Mouse (Mus musculus) limb, embryonic 14.5 days (tissue): ENCODE measurements at regions not wholly inside any gene's neighbourhood (a gene's known extent, or its start where the extent isn't known, plus 50 kb on each side); places are given as distances from the start of the nearest gene placed in this dataset.

ENCODE experiments used
- ATAC-seq: fragments of 200-750 bp; cut with Nextera tagmentation; 2 replicates; pipeline ENCODE4 v1.8.0; 2017; ENCODE audit warnings: low read depth, moderate number of reproducible peaks, moderate TSS enrichment; ENCODE audit not compliant: low FRiP score
- DNase-seq: peaks from one replicate; pipeline ENCODE4 v3.0.0-alpha.2; 2015; ENCODE audit warnings: low spot score
- H3K27ac ChIP-seq: fragments of 300-500 bp; sonication (generic); replicated peaks from 2 replicates; pipeline ENCODE4 v1.5.1; 2014; ENCODE audit warnings: low read depth, mild to moderate bottlenecking, low read length, moderate library complexity, mixed read lengths
- H3K27me3 ChIP-seq: fragments of 300-500 bp; sonication (generic); 2 replicates; pipeline ENCODE4 v1.6.1; 2014; ENCODE audit warnings: low read length, mixed read lengths; ENCODE audit not compliant: control insufficient read depth, insufficient read depth
- H3K36me3 ChIP-seq: fragments of 300-500 bp; sonication (generic); 2 replicates; pipeline ENCODE4 v1.6.1; 2014; ENCODE audit warnings: mild to moderate bottlenecking, low read length, moderate library complexity, mixed read lengths; ENCODE audit not compliant: control insufficient read depth, insufficient read depth
- H3K4me1 ChIP-seq: fragments of 300-500 bp; sonication (generic); 2 replicates; pipeline ENCODE4 v1.6.1; 2014; ENCODE audit warnings: antibody characterized with exemption, low read length, mixed read lengths; ENCODE audit not compliant: control insufficient read depth, insufficient read depth
- H3K4me2 ChIP-seq: fragments of 300-500 bp; sonication (generic); replicated peaks from 2 replicates; pipeline ENCODE4 v1.6.1; 2014; ENCODE audit warnings: low read depth, mild to moderate bottlenecking, low read length, moderate library complexity; ENCODE audit not compliant: severe bottlenecking
- H3K4me3 ChIP-seq: fragments of 300-500 bp; sonication (generic); replicated peaks from 2 replicates; pipeline ENCODE4 v1.5.1; 2014; ENCODE audit warnings: low read length
- H3K9ac ChIP-seq: fragments of 300-500 bp; sonication (generic); 2 replicates; pipeline ENCODE4 v1.6.1; 2014; ENCODE audit warnings: mild to moderate bottlenecking, low read depth, low read length, moderate library complexity; ENCODE audit not compliant: severe bottlenecking
- H3K9me3 ChIP-seq: fragments of 300-500 bp; sonication (generic); 2 replicates; pipeline ENCODE4 v1.6.1; 2016; ENCODE audit warnings: low read length; ENCODE audit not compliant: control insufficient read depth
- POLR2A ChIP-seq: fragments of 200-500 bp; IDR thresholded peaks from 2 replicates; pipeline ENCODE4 v1.8.0; 2012; ENCODE audit warnings: inconsistent platforms, mild to moderate bottlenecking, moderate library complexity, borderline replicate concordance; ENCODE audit not compliant: insufficient read depth, insufficient read length; ENCODE audit errors: extremely low read depth
- WGBS: fragments of 180-500 bp; shearing (Covaris S2); extraction: QIAGEN DNeasy Blood & Tissue Kit; methylation state at CpG from one replicate; pipeline ENCODE4 v1.1.7; 2014; 5-methylcytosine and 5-hydroxymethylcytosine counted together

GRCm38 (mm10) chr4:140463296-140463695 is 202.5 kb downstream of the Arhgef10l start:
- Histone ChIP-seq H3K27me3 (no peaks in the 10 kb centered on the region), H3K4me2 (no peak overlapping the region), H3K9me3 (peaks cover 4% of the 10 kb centered on the region; the same call in 1 of the 2 replicates), H3K9ac (no peak overlapping the region), H3K4me1 (no peaks in the 10 kb centered on the region), H3K4me3 (no peak overlapping the region), H3K36me3 (no peaks in the 10 kb centered on the region), H3K27ac (no peak overlapping the region)
- no peak for TF ChIP-seq POLR2A
- DNase-seq (no peak), ATAC-seq (no peak)
- 31% methylated on average over 7 of the region's 7 CpGs for WGBS

DNA sequence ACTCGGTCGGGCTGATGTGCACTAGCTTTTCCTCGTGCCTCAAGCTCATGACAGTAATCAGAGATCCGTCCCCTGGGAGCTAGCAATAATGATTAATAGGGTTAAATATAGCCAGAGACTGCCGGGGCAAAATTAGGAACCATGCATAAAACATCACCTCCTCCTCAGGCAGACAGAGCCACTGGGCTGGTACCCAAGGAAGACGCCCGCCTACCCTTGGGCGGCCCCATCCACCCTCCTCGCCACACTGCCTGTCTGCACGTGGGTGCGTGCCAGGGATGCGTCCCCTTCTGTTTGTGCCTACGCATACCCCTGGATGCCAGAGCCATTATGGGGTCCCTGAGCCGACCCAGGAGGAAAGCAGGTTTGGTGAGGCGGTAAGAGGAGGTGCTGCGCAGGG is 204.5 kb downstream of the Arhgef10l start:
- no peak for DNase-seq
- WGBS = 87% methylated on average over 16 of the region's 16 CpGs
- no peaks in the 10 kb centered on the region for H3K27me3 ChIP-seq
- H3K9ac ChIP-seq = no peak overlapping the region
- ATAC-seq = no peak
- TF ChIP-seq POLR2A = no peak
- H3K36me3 ChIP-seq = no peaks in the 10 kb centered on the region
- H3K4me1 ChIP-seq = no peaks in the 10 kb centered on the region
- H3K9me3 ChIP-seq = peaks cover 4% of the 10 kb centered on the region; the same call in 1 of the 2 replicates
- H3K4me2 ChIP-seq = no peak overlapping the region
- H3K4me3 ChIP-seq = no peak overlapping the region
- H3K27ac ChIP-seq = no peak overlapping the region

DNA sequence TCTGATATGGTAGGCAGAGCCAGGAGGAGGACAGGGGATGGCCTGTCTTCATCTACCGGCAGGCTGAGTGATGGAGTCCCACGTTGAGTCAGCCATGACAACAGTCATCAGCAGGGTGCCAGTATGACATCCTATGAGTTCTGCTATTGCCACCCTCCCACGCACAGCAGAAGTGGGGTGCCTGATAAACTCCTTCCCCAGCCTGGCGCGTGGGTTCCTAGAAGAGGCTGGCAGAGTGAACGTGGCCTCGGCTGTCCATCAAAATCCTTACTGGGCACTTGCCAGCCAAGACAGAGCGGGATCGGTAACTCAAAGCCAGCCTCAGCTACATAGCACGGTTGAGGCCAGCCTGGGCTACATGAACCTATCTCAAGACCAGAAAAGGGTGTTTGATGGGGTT is 202.5 kb upstream of the Igsf21 start:
- no peaks in the 10 kb centered on the region for H3K4me1 ChIP-seq
- ATAC-seq (no peak), DNase-seq (no peak)
- H3K4me2 ChIP-seq = no peak overlapping the region
- no peaks in the 10 kb centered on the region for H3K9me3 ChIP-seq
- H3K27me3 ChIP-seq = no peaks in the 10 kb centered on the region
- 93% methylated on average over 10 of the region's 10 CpGs for WGBS
- no peak for TF ChIP-seq POLR2A
- no peak overlapping the region for H3K4me3 ChIP-seq
- H3K27ac ChIP-seq = no peak overlapping the region
- H3K9ac ChIP-seq = no peak overlapping the region
- no peaks in the 10 kb centered on the region for H3K36me3 ChIP-seq

- Histone ChIP-seq H3K4me2 (no peak overlapping the region), H3K9me3 (no peaks in the 10 kb centered on the region), H3K4me1 (no peaks in the 10 kb centered on the region), H3K27ac (no peak overlapping the region), H3K9ac (no peak overlapping the region), H3K27me3 (no peaks in the 10 kb centered on the region), H3K4me3 (no peak overlapping the region), H3K36me3 (no peaks in the 10 kb centered on the region)
- no peak for ATAC-seq
- 95% methylated on average over 6 of the region's 6 CpGs for WGBS
- no peak for DNase-seq
- no peak for TF ChIP-seq POLR2A
Measured at GRCm38 (mm10) chr4:140446455-140446854, 199.9 kb upstream of the Igsf21 start.

- Histone ChIP-seq H3K9ac (no peak overlapping the region), H3K36me3 (no peaks in the 10 kb centered on the region), H3K9me3 (no peaks in the 10 kb centered on the region), H3K4me2 (no peak overlapping the region), H3K4me3 (no peak overlapping the region), H3K4me1 (no peaks in the 10 kb centered on the region), H3K27ac (no peak overlapping the region), H3K27me3 (no peaks in the 10 kb centered on the region)
- TF ChIP-seq POLR2A = no peak
- WGBS = 84% methylated on average over 5 of the region's 5 CpGs
- DNase-seq (no peak), ATAC-seq (no peak)
Measured at GRCm38 (mm10) chr4:140445931-140446330, 199.3 kb upstream of the Igsf21 start.

DNA sequence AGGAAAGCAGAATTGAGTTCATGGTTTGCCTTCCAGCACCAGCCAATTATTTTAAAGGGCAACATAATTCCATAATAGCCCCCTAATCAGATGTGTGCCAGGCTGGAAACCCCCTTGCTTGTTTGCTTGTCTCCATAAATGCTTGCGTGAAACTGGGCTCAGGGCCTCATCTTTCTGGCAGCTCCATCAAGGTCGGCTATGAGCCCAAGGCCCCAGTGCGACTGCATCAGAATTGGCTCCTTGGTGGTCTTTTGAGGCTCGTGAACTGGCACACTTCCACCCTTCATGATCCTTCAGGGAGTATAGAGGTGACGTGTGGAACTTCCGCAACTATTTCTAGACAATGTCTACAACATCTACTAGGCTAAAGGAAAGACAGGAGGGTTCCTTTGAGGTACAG is 196.6 kb upstream of the Igsf21 start:
- no peak for TF ChIP-seq POLR2A
- H3K27ac ChIP-seq = no peak overlapping the region

More for the DNA sequence above, 196.6 kb upstream of the Igsf21 start:
- Histone ChIP-seq H3K36me3 (no peaks in the 10 kb centered on the region), H3K4me2 (no peak overlapping the region), H3K9me3 (no peaks in the 10 kb centered on the region), H3K4me3 (no peak overlapping the region), H3K27me3 (no peaks in the 10 kb centered on the region), H3K9ac (no peak overlapping the region), H3K4me1 (no peaks in the 10 kb centered on the region)
- WGBS = 76% methylated on average over 6 of the region's 6 CpGs
- ATAC-seq = no peak
- DNase-seq = no peak
